Mouse (Mus musculus) stomach, postnatal 0 days (tissue): ENCODE data around the gene Gif. TPM values are rescaled to one million over a fixed set of nuclear protein-coding genes. Genes with fewer than 3 reads are reported as not detected.

Experiments used
- ATAC-seq: fragments of 200-750 bp; cut with Nextera tagmentation; 2 replicates; pipeline ENCODE4 v1.8.0; 2017; ENCODE audit not compliant: low FRiP score, low TSS enrichment
- DNase-seq: peaks from one replicate; pipeline ENCODE4 v3.0.0-alpha.2; 2016; ENCODE audit warnings: low spot score
- H3K27ac ChIP-seq: fragments of 300-500 bp; sonication (generic); replicated peaks from 2 replicates; pipeline ENCODE4 v1.5.1; 2014; ENCODE audit warnings: mild to moderate bottlenecking, control low read depth
- H3K27me3 ChIP-seq: fragments of 300-500 bp; sonication (generic); 2 replicates; pipeline ENCODE4 v1.6.1; 2014; ENCODE audit warnings: low read length; ENCODE audit not compliant: control insufficient read depth, insufficient read depth
- H3K36me3 ChIP-seq: fragments of 300-500 bp; sonication (generic); 2 replicates; pipeline ENCODE4 v1.6.1; 2014; ENCODE audit warnings: low read length, mixed read lengths; ENCODE audit not compliant: control insufficient read depth, insufficient read depth
- H3K4me1 ChIP-seq: fragments of 300-500 bp; sonication (generic); replicated peaks from 2 replicates; pipeline ENCODE4 v1.6.1; 2014; ENCODE audit warnings: antibody characterized with exemption; ENCODE audit not compliant: control insufficient read depth, insufficient read depth
- H3K4me2 ChIP-seq: fragments of 300-500 bp; sonication (generic); replicated peaks from 2 replicates; pipeline ENCODE4 v1.6.1; 2014; ENCODE audit warnings: low read depth, mild to moderate bottlenecking, control low read depth, moderate library complexity
- H3K4me3 ChIP-seq: fragments of 300-500 bp; sonication (generic); 2 replicates; pipeline ENCODE4 v1.5.1; 2014; ENCODE audit warnings: low read depth, low read length, control low read depth
- H3K9ac ChIP-seq: fragments of 300-500 bp; sonication (generic); 2 replicates; pipeline ENCODE4 v1.6.1; 2014; ENCODE audit warnings: mild to moderate bottlenecking, low read length, control low read depth, mixed read lengths
- H3K9me3 ChIP-seq: fragments of 300-500 bp; sonication (generic); 2 replicates; pipeline ENCODE4 v1.6.1; 2016; ENCODE audit warnings: low read length; ENCODE audit not compliant: control insufficient read depth
- CTCF ChIP-seq: IDR thresholded peaks from 2 replicates; pipeline ENCODE4 v1.5.1; 2016; ENCODE audit warnings: antibody characterized with exemption, low read depth, mild to moderate bottlenecking, moderate library complexity
- EP300 ChIP-seq: optimal IDR thresholded peaks from 2 replicates; pipeline ENCODE3; 2016; ENCODE audit warnings: antibody characterized with exemption
- WGBS: fragments of 180-500 bp; shearing (Covaris S2); extraction: QIAGEN DNeasy Blood & Tissue Kit; methylation state at CpG from one replicate; pipeline ENCODE4 v1.1.7; 2014; 5-methylcytosine and 5-hydroxymethylcytosine counted together
- polyA plus RNA-seq: library from polyadenylated mRNA; unstranded; fragments of >200 nt; fragmentation: Nextera tagmentation; extraction: Ambion mirVana; gene quantifications from 2 replicates; pipeline ENCODE4 v1.2.1, GENCODE M21; 2015

The Gif gene
- polyA plus RNA-seq, 1 experiment from 2014 or later = 161 TPM

DNA sequence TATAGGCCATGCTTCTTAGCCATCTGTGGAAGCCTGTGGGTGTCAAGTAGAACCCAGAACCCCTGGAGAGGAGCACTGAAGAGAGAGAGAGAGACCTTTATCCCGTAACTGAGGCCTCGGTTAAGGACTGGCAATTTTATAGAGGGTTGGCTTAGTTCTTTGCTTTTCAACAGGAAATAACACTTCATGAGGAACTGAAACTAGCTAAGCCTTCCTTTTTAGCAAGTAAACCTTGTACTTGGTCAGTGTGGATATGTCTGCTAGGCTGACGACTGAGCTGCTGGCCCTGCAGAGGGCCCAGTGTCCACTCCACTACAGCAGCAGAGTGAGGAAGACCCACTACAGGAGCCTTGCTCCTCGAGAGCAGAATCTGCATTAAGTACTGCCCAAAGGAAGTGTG lies 19.1 kb downstream of the Gif start:
- Histone ChIP-seq H3K9ac (no peak overlapping the region), H3K27ac (no peak overlapping the region), H3K4me1 (no peaks in the 10 kb centered on the region), H3K36me3 (no peaks in the 10 kb centered on the region), H3K27me3 (no peaks in the 10 kb centered on the region), H3K4me2 (no peak overlapping the region), H3K9me3 (no peaks in the 10 kb centered on the region), H3K4me3 (no peak overlapping the region)
- TF ChIP-seq CTCF = no peak
- no peak for TF ChIP-seq EP300
- no peak for DNase-seq
- ATAC-seq = no peak
- 64% methylated on average over 4 of the region's 4 CpGs for WGBS

DNA sequence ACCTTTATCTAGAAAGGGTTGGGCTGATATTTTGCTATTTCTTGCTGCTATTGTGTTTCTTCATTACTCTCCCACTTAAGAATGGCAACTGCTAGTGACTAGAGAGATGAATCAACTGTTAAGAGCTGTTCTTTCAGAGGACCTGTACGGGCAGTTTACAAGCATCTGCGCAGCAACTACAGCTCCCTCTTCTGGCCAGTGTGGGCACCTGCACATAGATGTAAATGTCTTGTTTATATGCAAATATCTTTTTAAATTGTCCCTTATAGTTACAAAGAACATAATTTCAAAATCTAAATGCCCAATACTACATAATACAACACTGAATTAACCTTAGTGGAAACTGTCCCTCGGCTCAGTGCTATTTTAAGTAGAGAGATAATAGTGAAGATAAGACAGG lies 20.8 kb downstream of the Gif start:
- no peaks in the 10 kb centered on the region for H3K9me3 ChIP-seq
- no peak for DNase-seq
- no peak overlapping the region for H3K27ac ChIP-seq
- H3K4me2 ChIP-seq = no peak overlapping the region
- no peak for ATAC-seq
- H3K9ac ChIP-seq = no peak overlapping the region
- H3K27me3 ChIP-seq = no peaks in the 10 kb centered on the region
- TF ChIP-seq CTCF (peak; percentile 92), EP300 (no peak)
- H3K4me1 ChIP-seq = no peaks in the 10 kb centered on the region
- 10% methylated on average over 3 of the region's 3 CpGs for WGBS
- no peaks in the 10 kb centered on the region for H3K36me3 ChIP-seq
- H3K4me3 ChIP-seq = no peak overlapping the region

DNA sequence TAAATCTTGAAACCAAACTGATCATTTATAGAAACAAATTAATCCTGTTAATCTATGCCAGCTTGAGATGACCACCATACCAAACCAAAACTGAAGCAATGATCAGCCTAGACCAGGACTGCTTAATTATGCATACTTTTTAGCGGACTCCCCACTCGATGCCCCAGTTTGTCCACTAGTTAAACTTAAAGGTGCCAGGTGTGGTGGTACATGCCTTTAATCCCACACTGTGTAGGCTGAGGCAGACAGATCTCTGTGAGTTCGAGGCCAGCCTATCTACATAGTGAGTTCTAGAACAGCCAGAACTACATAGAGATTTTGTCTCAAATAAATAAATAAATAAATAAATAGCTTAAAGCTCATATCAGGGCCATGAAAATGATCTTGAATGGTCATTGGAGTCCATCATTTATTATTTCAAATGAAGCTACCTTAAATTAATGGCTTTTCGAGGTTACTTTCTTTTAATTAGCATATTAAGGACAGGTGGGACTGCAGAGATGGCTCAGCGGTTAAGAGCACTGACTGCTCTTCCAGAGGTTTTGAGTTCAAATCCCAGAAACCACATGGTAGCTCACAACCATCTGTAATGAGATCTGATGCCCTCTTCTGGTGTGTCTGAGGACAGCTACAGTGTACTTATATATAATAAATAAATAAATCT lies 22.0 kb downstream of the Gif start:
- no peak for DNase-seq
- ATAC-seq = no peak
- Histone ChIP-seq H3K4me2 (peak overlapping the region; percentile 82), H3K9me3 (no peaks in the 10 kb centered on the region), H3K4me3 (no peak overlapping the region; the same call in 1 of the 2 replicates), H3K27ac (no peak overlapping the region), H3K36me3 (0 out of 2 replicates have a peak, but pooled peaks cover 6% of the 10 kb centered on the region), H3K27me3 (no peaks in the 10 kb centered on the region), H3K9ac (no peak overlapping the region), H3K4me1 (no peaks in the 10 kb centered on the region)
- TF ChIP-seq CTCF (no peak), EP300 (no peak)
- WGBS = 88% methylated on average over 5 of the region's 5 CpGs

DNA sequence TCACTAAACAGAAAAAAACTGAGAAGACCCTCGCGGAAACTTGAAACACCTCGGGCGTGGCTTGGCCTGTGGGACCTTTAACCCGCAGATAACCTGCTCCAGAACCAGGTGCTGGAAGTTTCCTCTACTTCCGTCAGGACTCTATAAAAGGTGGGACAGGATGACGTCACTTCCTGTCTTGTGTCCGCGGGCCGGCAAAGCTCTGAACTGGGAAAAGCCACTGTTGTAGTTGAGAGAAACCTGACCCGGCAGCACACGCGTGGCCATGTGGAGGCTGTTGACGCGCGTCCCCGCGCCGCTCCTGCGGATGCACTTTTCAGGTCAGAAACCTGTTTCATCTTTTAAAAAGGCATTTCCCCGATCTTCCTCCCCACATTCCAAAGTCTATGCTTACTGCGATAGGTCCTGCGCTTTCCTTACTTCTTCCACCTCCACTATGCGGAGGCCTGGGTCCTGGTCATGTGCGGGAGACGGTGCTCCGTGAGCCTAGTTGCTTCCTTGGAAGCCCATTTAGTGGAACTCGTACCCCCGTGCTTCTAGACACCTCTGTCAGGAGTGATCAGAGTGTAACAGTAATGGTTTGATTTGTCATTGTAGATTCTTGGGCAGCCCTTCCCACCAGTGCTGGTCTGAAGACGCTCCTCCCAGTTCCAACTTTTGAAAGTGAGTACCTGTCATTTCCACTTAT lies 23.0 kb downstream of the Gif start, which contains the start of gene Mrpl16:
Gene Mrpl16 (plus strand): TSS at position 187 of the 688 bp plus-strand sequence.
- H3K4me3 ChIP-seq = peak within 1 kb of the TSS; percentile 65
- no peaks in the 10 kb centered on the region for H3K27me3 ChIP-seq
- H3K9ac ChIP-seq = peak within 1 kb of the TSS; percentile 75
- H3K4me2 ChIP-seq = peak within 1 kb of the TSS; percentile 82
- H3K4me1 ChIP-seq = no peaks in the 10 kb centered on the region
- under 1% methylated on average over 30 of the region's 30 CpGs for WGBS
- H3K36me3 ChIP-seq = 0 out of 2 replicates have a peak, but pooled peaks cover 6% of the 10 kb centered on the region
- DNase-seq (peak; percentile 86), ATAC-seq (peak; percentile 91)
- peak within 1 kb of the TSS; percentile 73 for H3K27ac ChIP-seq
- H3K9me3 ChIP-seq = no peaks in the 10 kb centered on the region
- TF ChIP-seq CTCF (no peak), EP300 (no peak)

DNA sequence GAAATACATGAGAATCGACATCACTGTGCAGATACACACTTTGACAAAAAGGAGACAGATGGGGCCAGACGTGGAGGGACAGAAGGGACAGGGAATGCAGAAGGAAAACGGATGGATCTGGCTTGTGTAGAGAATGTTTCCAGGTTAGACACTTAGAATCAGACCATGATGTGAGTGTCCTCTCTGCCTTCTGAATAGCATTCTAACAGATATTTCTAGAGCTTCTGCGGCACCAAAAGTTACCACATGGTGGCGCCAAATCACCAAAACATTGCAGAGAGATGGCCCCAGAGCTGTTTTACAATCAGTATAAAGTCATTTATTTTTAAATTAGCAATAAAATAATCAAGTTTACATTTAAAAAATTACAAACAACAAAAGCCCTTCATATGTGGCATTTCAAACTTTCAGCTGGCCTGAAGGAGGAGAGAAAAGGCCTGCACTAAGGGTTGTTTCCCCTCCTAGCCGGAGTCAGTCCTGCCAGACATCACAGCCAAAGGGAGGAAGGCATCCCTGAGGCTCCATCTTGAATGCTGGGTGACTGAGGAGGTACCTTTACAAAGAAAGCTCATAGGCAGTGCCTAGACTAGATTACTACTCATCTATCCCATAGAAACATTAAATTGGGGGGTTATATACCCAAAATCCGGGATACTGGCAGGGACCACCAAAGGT lies 30.0 kb downstream of the Gif start:
- DNase-seq = peak; percentile 75
- Histone ChIP-seq H3K4me2 (no peak overlapping the region), H3K9ac (no peak overlapping the region), H3K27me3 (no peaks in the 10 kb centered on the region), H3K27ac (no peak overlapping the region), H3K4me3 (no peak overlapping the region), H3K9me3 (no peaks in the 10 kb centered on the region), H3K36me3 (0 out of 2 replicates have a peak, but pooled peaks cover 6% of the 10 kb centered on the region), H3K4me1 (no peaks in the 10 kb centered on the region)
- 62% methylated on average over 7 of the region's 7 CpGs for WGBS
- TF ChIP-seq EP300 (no peak), CTCF (peak; percentile 87)
- no peak; the same call in 1 of the 2 replicates for ATAC-seq
